Mouse (Mus musculus): Measurements from ENCODE around the gene Hba-x. TPM values are rescaled to one million over a fixed set of nuclear protein-coding genes. Genes with fewer than 3 reads are reported as not detected.

The Hba-x gene
- total RNA-seq, 1 experiment from 2014 or later = not detected

Other genes with a start within 250 kb of the Hba-x start
- 0.41 and 0.53 TPM in 2 replicates for gene Il9r, start 76.1 kb upstream of the Hba-x start, total RNA-seq (2021)
- gene Snrnp25, start 71.0 kb upstream of the Hba-x start, total RNA-seq (2021) = 19.7 and 20.8 TPM in 2 replicates
- 22.4 and 24.3 TPM in 2 replicates for gene Rhbdf1, start 54.1 kb upstream of the Hba-x start, total RNA-seq (2021)
- 15.3 and 21.3 TPM in 2 replicates for gene Mpg, start 49.9 kb upstream of the Hba-x start, total RNA-seq (2021)
- 45.3 and 54.8 TPM in 2 replicates for gene Nprl3, start 8.7 kb upstream of the Hba-x start, total RNA-seq (2021)
- gene Hba-a1, start 7.1 kb downstream of the Hba-x start, total RNA-seq (2021) = 9,215 and 11,792 TPM in 2 replicates
- 2.8 and 3.2 TPM in 2 replicates for gene Hbq1b, start 10.6 kb downstream of the Hba-x start, total RNA-seq (2021)
- 8,335 and 10,867 TPM in 2 replicates for gene Hba-a2, start 20.1 kb downstream of the Hba-x start, total RNA-seq (2021)
- gene Hbq1a, start 23.7 kb downstream of the Hba-x start, total RNA-seq (2021) = 1.0 TPM in 1 of 2 replicates, not detected in the other
- gene Sh3pxd2b, start 71.4 kb downstream of the Hba-x start, total RNA-seq (2021) = 8.9 and 11.1 TPM in 2 replicates
- 17.3 and 17.4 TPM in 2 replicates for gene Ubtd2, start 179.0 kb downstream of the Hba-x start, total RNA-seq (2021)